Mouse (Mus musculus) gastrocnemius, adult 18-20 months (tissue): ENCODE measurements around the gene Gm11027. TPM values are rescaled to one million over a fixed set of nuclear protein-coding genes. Genes with fewer than 3 reads are reported as not detected.
"Not testable (repeated sequence)": the region's sequence is repeated elsewhere in the genome, so short reads cannot be mapped to it uniquely, and the experiment has no call there.

ENCODE experiments used
- DNase-seq: peaks from one replicate; pipeline ENCODE4 v3.0.0; 2021; ENCODE audit warnings: low spot score
- long read RNA-seq, 2 experiments: library from polyadenylated mRNA; stranded (forward); transcript quantifications; one replicate each; pipeline ENCODE4 v2.0.0; 2021
- total RNA-seq, 2 experiments: library from RNA; stranded (reverse); gene quantifications; 2 replicates each; pipeline ENCODE4 v1.2.3; 2021

Gene Gm11027
- not detected for total RNA-seq
- long read RNA-seq, experiment 1 = 0 reads
- long read RNA-seq, experiment 2 = 0 reads

DNA sequence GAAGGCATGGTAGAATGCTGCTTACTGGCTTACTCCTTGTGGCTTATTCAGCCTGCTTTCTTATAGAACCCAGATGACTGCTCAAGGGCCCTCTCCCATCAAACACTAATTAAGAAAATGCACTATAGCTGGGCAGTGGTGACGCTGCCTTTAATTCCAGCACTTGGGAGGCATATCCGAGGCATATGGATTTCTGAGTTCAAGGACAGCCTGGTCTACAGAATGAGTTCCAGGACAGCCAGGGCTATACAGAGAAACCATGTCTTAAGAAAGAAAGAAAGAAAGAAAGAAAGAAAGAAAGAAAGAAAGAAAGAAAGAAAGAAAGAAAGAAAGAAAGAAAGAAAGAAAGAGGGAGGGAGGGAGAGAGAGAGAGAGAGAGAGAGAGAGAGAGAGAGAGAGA lies at the start of gene Gm11027:
TSS of gene Gm11027 (plus strand) at position 301 of the 400 bp plus-strand sequence.
- DNase-seq = not testable (repeated sequence)

DNA sequence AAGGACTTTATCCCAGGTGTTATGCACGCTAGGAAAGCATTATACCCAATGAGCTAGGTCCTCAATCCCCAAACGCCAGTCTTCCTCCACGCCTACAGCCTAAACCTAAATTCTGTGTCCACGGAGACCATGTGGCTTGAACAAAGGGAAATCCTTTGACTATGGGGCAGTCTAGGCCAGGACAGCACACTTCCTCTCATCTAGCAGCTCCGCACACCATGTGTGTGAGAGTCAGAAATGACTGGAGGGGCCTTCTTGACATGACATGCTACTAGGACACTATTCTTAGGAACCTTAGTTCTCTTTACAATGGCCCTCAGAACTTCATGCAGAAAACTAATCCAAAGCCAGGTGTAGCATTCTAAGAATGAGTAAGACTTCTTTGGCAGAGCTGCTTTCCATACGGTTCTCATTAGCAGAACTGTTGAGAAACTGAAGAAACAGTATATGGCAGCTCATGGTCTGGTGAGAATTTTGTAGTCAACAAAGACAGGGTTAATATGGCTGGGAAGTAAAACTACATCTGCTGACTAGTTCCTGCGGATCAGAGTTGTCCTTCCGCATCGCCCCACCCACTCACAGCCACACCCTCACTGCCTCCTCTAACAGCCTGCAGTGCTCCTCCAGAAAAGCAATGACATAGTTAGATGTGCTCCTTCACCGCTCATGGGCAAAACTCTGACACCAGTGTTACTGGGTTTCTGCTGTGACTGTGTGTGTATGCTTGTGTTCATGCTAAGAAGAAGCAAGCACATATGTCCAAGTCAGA lies 48.7 kb upstream of the Gm11027 start:
- no peak for DNase-seq

- no peak for DNase-seq
These were observed 45.7 kb upstream of the Gm11027 start for GRCm38 (mm10) chr12:116229451-116229850.

DNA sequence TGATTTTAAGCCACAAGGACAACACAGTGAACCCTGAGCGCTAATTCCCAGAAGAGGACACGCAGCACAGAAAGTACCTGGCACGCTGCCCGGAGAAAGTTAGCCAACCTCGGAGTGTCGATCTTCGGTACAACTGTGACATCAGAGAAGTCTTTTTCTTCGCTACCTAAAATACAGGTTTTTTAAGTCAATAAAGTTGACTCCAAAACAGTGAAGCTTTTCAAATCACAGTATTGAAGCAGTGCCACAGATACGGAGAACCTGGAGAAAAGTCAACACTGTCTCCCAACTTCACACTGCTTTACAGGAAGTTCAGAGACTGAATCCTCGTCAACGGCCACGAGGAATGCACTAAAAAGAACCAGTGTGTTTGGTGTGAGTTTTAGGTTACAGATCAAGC lies 43.6 kb upstream of the Gm11027 start:
- peak; percentile 95 for DNase-seq

GRCm38 (mm10) chr12:116232061-116232460 lies 43.1 kb upstream of the Gm11027 start:
- peak; percentile 45 for DNase-seq

GRCm38 (mm10) chr12:116235356-116235755 lies 39.8 kb upstream of the Gm11027 start:
- DNase-seq = no peak

DNA sequence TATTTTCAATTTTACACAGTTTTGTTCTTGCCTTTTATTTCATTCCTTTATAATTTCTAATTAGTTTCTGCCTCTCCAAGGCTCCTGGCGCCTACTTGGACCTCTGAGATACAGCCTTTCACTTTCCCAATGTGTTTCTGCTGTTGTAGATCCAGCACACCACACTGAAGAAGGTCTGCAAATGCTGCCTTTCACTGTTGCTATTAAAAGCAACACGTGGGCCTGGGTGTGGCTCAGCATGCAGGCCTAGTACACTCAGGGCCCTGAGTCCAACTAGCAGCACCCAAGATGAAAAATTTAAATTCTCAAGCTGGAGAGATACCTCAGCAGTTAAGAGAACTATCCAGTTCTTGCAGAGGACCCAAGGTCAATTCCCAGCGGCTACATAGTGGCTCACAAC lies 38.5 kb upstream of the Gm11027 start:
- DNase-seq = peak; percentile 23

DNA sequence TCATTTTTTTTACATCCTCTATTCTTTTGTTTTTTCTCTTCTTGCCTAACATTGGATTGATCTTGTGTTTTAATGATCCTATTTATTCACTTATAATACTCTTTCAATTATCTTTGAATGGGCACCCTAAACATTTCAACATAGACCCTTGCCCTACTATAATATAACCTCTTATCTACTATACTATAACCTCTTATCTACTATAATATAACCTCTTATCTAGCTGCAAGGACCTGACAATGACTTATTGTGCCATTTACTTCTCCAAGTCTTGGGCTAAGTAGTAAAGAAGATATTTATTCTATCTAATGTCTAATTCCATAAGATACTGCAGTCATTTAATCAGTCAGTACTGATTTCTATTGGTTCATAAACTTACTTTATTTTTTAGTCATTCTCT lies 36.8 kb upstream of the Gm11027 start:
- DNase-seq = no peak

DNA sequence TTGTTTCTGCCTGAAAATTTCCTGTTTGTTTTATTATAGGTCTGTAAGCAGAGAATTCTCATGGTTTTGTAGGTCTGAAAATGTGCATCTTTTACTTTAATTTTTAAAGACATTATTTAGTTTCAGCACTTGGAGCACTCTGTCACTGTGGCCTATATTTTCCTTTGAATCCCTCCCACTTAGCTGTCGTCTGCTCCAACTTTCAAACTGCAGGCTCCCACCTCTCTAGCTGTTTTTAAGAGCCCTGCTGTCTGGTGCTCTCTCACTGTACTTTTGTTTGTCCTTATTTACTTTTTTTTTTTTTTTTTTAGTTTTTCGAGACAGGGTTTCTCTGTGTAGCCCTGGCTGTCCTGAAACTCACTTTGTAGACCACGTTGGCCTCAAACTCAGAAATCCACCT lies 36.4 kb upstream of the Gm11027 start:
- no peak for DNase-seq

DNA sequence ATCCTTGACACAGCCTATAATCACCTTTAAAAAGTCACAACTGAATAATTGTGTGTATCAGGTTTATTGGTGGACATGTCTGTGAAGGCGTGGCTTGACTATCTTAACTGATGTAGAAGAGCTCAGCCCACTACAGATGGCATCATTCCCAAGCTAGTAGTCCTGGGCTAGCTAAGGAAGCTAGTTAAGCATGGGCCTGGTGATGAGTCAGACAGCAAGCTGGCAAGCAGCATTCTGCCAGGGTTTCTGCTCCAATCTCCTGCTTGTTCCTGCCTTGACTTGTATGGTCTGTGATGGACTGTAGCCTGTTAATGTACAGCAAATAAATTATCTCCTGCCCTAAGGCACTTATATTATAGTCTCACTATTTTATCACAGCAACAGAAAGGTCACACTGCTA lies 30.6 kb upstream of the Gm11027 start:
- DNase-seq = no peak

DNA sequence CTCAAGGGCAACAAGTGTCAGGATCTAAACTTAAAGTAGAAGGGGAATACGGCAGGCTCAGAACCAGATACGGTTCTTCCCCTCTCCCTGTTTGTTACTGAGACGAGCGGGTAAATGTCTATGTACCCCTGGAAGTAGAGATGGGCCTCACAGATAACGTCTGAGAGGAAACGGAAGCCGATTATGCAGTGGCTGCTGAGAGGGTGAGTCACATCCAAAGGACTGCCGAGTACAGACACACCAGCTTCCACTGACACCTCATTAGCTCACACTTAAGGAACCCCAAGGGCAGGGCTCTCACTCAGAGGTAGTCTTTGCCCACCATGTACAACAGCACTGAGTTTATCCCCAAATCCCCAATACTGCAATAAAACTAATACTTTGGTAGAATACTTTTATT lies 20.5 kb upstream of the Gm11027 start:
- DNase-seq = no peak

DNA sequence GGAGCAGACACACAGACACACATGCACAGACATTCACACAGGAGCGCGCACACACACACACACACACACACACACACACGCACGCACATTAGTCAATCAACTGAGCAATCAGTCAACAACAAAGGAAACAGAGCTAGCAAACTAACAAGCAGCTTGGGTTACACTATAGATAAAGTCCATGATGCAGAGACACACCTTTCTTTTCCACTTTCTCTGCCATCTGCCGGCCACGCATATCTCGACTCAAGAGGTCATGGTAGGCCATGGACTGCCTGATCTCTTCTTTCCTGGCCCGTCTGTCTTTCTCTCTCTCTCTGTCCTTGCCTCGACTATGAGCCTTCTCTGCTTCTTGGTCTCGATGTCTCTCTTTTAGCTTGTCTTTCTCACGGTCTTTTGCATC lies 19.6 kb upstream of the Gm11027 start:
- DNase-seq = no peak

DNA sequence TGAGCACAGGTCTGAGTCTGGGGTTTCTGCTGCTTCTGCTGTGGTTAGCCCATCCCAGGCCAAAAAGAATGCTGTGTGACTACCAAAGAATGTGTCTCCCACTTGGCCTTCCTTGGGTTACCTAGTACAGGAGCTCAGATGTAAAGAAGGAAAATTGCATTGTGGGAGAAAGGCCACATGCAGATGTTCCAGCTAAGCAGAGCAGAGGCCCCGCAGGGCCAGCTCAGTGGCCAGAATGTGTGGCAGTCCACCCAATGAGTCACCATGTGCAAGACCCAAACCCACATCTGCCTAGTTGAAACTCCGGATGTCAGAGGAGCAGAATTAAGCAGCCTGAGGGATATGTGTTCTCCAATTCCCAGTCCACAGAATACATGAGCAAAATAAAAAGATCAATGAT lies 16.9 kb upstream of the Gm11027 start:
- DNase-seq = no peak

- peak; percentile 90 for DNase-seq
These were observed 12.4 kb upstream of the Gm11027 start, which contains the start of gene Wdr60 for GRCm38 (mm10) chr12:116262555-116263341. Wdr60 (minus strand) TSS chr12:116263022.

- no peak for DNase-seq
These were observed 10.4 kb upstream of the Gm11027 start for GRCm38 (mm10) chr12:116264756-116265155.

DNA sequence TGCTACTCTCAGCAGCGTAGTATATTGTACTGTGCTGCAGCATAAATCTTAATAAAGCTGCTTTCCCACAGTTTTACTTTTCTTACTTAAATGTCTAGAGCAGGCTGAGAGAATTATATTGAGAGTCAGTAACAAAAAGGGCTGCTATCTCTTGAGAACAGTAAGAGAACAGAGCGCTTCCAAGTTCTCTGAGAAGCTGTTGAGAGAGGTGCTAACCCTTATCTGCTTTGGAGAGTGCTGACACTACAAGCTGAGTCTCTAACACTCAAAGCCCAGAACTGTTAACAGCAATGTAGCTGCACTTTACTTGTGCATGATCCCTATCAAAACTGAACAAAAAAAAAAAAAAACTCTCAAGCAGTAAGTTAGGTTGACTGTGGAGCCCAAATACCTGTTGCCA lies 9.9 kb upstream of the Gm11027 start:
- DNase-seq = no peak

GRCm38 (mm10) chr12:116269450-116269849 lies 5.7 kb upstream of the Gm11027 start:
- no peak for DNase-seq

DNA sequence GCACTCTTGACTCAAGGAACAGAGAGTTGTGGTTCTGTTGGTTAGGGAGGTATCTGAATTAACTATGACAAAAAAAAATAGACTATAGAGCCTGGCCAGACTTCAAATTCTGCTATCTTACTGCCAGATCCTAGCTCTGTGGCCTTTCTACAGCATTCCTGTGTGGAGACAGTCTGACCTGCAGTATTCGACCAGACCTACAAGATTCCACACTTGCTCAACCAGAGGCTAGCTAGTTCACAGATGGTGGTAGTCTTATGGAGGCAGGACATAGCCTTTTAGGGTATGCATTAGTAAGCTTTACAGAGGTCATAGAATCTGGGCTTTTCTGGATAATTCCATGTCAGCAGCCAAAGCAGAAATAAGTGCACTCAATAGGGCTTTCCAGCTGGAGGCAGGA lies 4.6 kb upstream of the Gm11027 start:
- DNase-seq = no peak

GRCm38 (mm10) chr12:116271071-116271470 lies 4.1 kb upstream of the Gm11027 start:
- no peak for DNase-seq

DNA sequence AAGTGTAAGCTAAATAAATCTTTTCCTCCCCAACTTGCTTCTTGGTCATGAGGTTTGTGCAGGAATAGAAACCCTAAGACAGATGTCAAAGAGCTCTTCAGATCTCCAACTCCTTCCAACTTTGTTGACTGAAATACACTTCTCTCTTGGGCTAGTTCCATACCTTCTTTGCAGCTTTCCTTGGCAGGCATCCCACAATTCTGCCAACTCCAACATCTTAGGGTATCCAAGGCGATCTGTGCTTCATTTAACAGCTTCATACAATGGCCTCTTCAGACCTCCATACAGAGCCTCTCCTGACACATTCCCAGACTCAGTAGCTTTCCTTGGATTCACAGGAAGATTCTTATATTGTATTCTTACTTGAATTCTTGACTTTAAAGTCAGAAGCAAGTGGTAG lies 1.5 kb upstream of the Gm11027 start:
- DNase-seq = no peak

- DNase-seq = no peak
These were observed 445 bp downstream of the Gm11027 start for GRCm38 (mm10) chr12:116275631-116276030.

- no peak for DNase-seq
These were observed 1.8 kb downstream of the Gm11027 start for GRCm38 (mm10) chr12:116276961-116277360.

DNA sequence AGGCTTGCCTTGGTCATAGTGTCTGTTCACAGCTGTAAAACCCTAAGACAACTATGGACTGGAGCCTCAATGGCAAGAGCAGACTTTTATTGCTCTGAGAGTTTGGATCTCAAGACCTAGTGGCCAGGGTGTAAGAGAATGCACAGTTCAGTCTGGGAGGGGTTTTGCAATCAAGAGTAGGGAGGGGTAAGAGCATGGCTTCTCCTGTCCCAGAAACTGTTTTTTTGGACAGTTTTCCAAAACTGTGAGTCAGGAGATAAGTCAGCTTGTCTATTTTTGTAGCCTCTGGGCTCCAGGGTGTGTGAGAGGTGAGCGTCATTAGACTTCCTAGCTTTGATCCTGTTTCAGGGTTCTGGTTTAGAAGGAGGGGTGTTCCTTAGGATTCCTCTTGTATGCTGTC lies 3.4 kb downstream of the Gm11027 start:
- DNase-seq = no peak
